Mouse (Mus musculus): ENCODE results near the gene Zfp212. TPM values are rescaled to one million over a fixed set of nuclear protein-coding genes. Genes with fewer than 3 reads are reported as not detected.

The Zfp212 gene
- polyA plus RNA-seq, 1 experiment, result 9.0 TPM

DNA sequence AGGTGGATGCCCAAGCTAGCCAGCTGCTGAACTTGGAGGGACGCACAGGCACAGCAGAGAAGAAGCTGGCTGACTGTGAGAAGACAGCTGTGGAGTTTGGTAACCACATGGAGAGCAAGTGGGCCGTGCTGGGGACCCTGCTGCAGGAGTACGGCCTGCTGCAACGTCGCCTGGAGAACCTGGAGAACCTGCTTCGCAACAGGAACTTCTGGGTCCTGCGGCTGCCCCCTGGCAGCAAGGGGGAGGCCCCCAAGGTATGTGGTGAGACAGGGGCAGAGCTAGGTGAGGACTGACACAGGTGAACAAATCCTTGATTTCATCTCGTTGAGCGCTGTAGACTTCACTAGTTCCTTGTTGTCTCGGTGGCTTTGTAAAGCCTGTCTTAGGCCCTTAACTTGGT lies 40.1 kb upstream of the Zfp212 start:
- 91% methylated on average over 10 of the region's 10 CpGs for WGBS
- Histone ChIP-seq H3K4me3 (replicated peaks; ENCODE audit: control insufficient read depth, low read depth, low read length) (no peak overlapping the region), H3K4me1 (ENCODE audit: control insufficient read depth, insufficient read depth, low read length) (no peaks in the 10 kb centered on the region; the same call in 1 of the 2 replicates), H3K27ac (ENCODE audit: control insufficient read depth, insufficient read depth, low read depth, low read length, poor library complexity) (no peak overlapping the region)
- TF ChIP-seq CTCF (IDR thresholded peaks at IDR 0.05; ENCODE audit: control insufficient read depth, insufficient read depth, low read length), result no peak
- TF ChIP-seq POLR2A (IDR thresholded peaks at IDR 0.05; ENCODE audit: borderline replicate concordance, control insufficient read depth, low read depth, low read length), result no peak

DNA sequence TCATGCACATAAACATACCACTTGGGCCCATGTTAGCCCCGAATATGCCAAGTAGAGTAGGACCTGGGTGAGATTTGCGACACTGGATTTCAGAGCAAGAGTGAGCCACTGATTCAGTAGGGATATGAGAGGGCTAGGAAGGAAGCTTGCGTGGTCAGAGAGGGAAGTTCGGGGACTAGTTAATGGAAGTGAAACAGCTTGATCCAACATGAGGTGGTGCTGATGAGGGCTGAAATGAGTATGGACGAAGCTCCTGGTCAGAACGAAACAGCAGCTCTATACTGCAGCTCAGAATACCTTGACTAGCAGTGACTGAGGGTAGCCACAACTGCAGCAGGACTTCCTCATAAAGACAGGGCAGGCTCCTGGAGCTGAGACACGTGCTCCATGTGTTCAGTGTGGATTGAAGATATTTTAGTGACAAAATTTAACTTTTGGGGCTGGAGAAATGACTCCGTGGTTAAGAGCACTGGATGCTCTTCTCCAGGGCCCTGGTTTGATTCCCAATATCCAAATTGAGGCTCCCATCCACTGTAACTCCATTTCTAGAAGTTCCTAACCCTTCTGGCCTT lies 31.4 kb upstream of the Zfp212 start:
- TF ChIP-seq POLR2A (IDR thresholded peaks at IDR 0.05; ENCODE audit: borderline replicate concordance, control insufficient read depth, low read depth, low read length) (no peak), CTCF (IDR thresholded peaks at IDR 0.05; ENCODE audit: control insufficient read depth, insufficient read depth, low read length) (no peak)
- Histone ChIP-seq H3K4me1 (ENCODE audit: control insufficient read depth, insufficient read depth, low read length) (no peaks in the 10 kb centered on the region), H3K4me3 (replicated peaks; ENCODE audit: control insufficient read depth, low read depth, low read length) (no peak overlapping the region), H3K27ac (ENCODE audit: control insufficient read depth, insufficient read depth, low read depth, low read length, poor library complexity) (no peak overlapping the region)
- 58% methylated on average over 8 of the region's 8 CpGs for WGBS

- TF ChIP-seq POLR2A (IDR thresholded peaks at IDR 0.05; ENCODE audit: borderline replicate concordance, control insufficient read depth, low read depth, low read length) (no peak), CTCF (IDR thresholded peaks at IDR 0.05; ENCODE audit: control insufficient read depth, insufficient read depth, low read length) (no peak)
- Histone ChIP-seq H3K4me3 (replicated peaks; ENCODE audit: control insufficient read depth, low read depth, low read length) (no peak overlapping the region), H3K27ac (ENCODE audit: control insufficient read depth, insufficient read depth, low read depth, low read length, poor library complexity) (no peak overlapping the region), H3K4me1 (ENCODE audit: control insufficient read depth, insufficient read depth, low read length) (peaks cover 2% of the 10 kb centered on the region)
- WGBS, result 87% methylated on average over 6 of the region's 6 CpGs
Measured at GRCm38 (mm10) chr6:47899416-47899815, 20.9 kb upstream of the Zfp212 start.

DNA sequence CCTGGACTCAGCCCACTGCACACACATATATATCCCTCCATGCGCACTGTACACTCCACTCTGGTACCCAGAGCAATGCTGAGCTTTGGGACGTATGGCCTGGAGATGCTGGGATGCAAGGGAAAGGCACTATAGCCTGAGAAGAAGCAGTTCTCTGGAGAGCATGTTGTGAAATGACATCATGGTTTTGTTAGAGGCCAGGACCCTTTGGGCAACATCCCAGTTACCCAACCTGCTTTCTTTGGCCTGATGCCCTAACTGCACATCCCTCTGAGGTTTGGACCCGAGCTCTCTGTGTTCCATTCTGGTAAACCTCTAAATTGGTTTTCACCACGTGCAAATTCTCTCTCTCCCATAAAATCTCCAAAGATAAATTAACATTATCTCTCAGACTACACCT lies 16.7 kb upstream of the Zfp212 start:
- H3K27ac ChIP-seq (ENCODE audit: control insufficient read depth, insufficient read depth, low read depth, low read length, poor library complexity), result no peak overlapping the region
- H3K4me1 ChIP-seq (ENCODE audit: control insufficient read depth, insufficient read depth, low read length), result peaks cover 2% of the 10 kb centered on the region
- WGBS, result 69% methylated on average over 4 of the region's 4 CpGs
- TF ChIP-seq POLR2A (IDR thresholded peaks at IDR 0.05; ENCODE audit: borderline replicate concordance, control insufficient read depth, low read depth, low read length) (no peak), CTCF (IDR thresholded peaks at IDR 0.05; ENCODE audit: control insufficient read depth, insufficient read depth, low read length) (no peak)
- no peak overlapping the region for H3K4me3 ChIP-seq (replicated peaks; ENCODE audit: control insufficient read depth, low read depth, low read length)

DNA sequence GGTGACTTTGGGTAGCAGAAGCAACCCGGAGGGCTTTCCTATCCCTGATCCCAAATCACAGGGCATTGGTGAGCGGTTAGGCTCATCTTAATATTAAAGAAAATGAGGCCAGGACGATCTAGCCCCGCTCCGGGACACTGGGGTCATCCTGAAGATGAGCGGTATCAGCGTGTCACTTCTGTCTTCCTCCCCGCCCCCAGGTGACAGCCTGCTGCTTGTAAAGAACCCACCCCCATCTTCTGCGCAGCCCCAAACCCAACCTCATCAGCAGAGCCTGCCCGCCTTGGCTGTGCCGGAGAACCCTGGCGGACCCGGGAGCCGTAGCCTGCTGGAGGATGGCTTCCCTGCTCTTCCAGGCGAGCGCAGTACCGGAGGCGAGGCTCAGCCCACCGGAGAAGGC lies 15.9 kb upstream of the Zfp212 start:
- TF ChIP-seq POLR2A (IDR thresholded peaks at IDR 0.05; ENCODE audit: borderline replicate concordance, control insufficient read depth, low read depth, low read length), result no peak
- no peak for TF ChIP-seq CTCF (IDR thresholded peaks at IDR 0.05; ENCODE audit: control insufficient read depth, insufficient read depth, low read length)
- WGBS, result 95% methylated on average over 19 of the region's 19 CpGs
- Histone ChIP-seq H3K4me3 (replicated peaks; ENCODE audit: control insufficient read depth, low read depth, low read length) (no peak overlapping the region), H3K27ac (ENCODE audit: control insufficient read depth, insufficient read depth, low read depth, low read length, poor library complexity) (no peak overlapping the region), H3K4me1 (ENCODE audit: control insufficient read depth, insufficient read depth, low read length) (peaks cover 2% of the 10 kb centered on the region)

DNA sequence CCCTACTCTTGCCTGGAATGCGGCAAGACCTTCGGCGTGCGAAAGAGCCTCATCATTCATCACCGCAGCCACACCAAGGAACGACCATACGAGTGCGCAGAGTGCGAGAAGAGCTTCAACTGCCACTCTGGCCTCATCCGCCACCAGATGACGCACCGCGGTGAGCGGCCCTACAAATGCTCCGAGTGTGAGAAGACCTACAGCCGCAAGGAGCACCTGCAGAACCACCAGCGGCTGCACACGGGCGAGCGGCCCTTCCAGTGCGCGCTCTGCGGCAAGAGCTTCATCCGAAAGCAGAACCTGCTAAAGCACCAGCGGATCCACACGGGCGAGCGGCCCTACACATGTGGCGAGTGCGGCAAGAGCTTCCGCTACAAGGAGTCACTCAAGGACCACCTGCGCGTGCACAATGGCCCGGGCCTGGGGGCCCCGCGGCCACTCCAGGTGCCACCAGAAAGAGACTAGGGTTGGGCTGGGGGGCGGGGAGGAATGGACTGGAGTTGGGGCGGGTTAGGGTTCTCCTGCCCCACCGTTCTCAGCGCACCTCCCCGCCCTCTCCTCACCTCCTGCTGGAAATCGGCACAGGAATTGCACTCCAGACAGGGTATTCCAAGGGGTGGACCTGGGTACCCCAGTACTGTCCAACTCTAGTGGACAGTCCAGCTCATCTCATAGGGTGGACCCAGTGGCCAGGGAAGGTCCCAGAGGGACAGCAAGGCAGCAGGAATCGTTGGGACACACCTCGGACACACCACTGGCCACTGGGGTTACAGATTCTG lies 15.2 kb upstream of the Zfp212 start:
- peaks cover 2% of the 10 kb centered on the region for H3K4me1 ChIP-seq (ENCODE audit: control insufficient read depth, insufficient read depth, low read length)
- TF ChIP-seq CTCF (IDR thresholded peaks at IDR 0.05; ENCODE audit: control insufficient read depth, insufficient read depth, low read length), result no peak
- no peak for TF ChIP-seq POLR2A (IDR thresholded peaks at IDR 0.05; ENCODE audit: borderline replicate concordance, control insufficient read depth, low read depth, low read length)
- 91% methylated on average over 44 of the region's 44 CpGs for WGBS
- no peak overlapping the region for H3K27ac ChIP-seq (ENCODE audit: control insufficient read depth, insufficient read depth, low read depth, low read length, poor library complexity)
- H3K4me3 ChIP-seq (replicated peaks; ENCODE audit: control insufficient read depth, low read depth, low read length), result no peak overlapping the region

DNA sequence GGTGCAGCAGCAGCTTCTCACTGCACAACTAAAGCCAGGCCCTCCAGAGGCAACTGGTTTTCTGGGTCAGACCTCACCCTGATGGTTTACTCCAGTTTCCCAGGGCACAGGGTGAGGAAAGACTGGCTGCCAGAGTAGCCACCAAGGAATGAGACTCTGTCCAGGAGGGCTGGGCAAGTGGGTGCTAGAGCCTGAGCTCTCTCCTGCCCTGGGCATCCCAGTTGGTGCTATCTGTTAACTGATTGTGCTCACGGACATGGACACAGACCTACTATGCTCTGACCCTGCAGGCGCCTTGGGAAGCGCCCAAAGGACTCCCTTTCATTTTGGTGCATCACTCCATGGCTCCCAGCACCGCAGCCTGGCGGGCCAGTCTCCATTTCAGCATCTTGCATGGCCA lies 13.9 kb upstream of the Zfp212 start:
- TF ChIP-seq POLR2A (IDR thresholded peaks at IDR 0.05; ENCODE audit: borderline replicate concordance, control insufficient read depth, low read depth, low read length) (no peak), CTCF (IDR thresholded peaks at IDR 0.05; ENCODE audit: control insufficient read depth, insufficient read depth, low read length) (no peak)
- 90% methylated on average over 5 of the region's 5 CpGs for WGBS
- no peak overlapping the region for H3K27ac ChIP-seq (ENCODE audit: control insufficient read depth, insufficient read depth, low read depth, low read length, poor library complexity)
- no peak overlapping the region for H3K4me3 ChIP-seq (replicated peaks; ENCODE audit: control insufficient read depth, low read depth, low read length)
- peaks cover 2% of the 10 kb centered on the region for H3K4me1 ChIP-seq (ENCODE audit: control insufficient read depth, insufficient read depth, low read length)

DNA sequence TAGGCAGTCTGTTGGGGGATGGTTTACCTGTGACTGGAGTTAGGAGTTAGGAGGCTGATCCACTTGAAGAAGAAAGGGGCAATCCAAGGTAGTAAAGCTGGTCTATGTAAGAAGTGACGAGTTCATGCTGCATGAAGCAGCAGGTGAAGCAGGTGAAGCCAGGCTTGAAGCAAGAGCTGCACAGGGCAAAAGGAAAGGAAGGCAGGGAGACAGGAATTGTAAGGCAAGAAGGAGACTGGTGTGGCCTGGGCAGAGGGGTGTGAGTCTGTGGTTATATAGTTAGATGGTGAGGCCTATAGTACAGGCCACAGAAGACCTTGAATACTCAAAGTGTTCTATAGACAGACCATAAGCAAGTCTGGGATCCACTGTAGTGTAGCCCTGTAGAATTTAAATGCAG lies 11.3 kb upstream of the Zfp212 start:
- WGBS, result 88% methylated on average over 1 of the region's 1 CpGs
- TF ChIP-seq POLR2A (IDR thresholded peaks at IDR 0.05; ENCODE audit: borderline replicate concordance, control insufficient read depth, low read depth, low read length) (no peak), CTCF (IDR thresholded peaks at IDR 0.05; ENCODE audit: control insufficient read depth, insufficient read depth, low read length) (no peak)
- no peak overlapping the region for H3K4me3 ChIP-seq (replicated peaks; ENCODE audit: control insufficient read depth, low read depth, low read length)
- H3K27ac ChIP-seq (ENCODE audit: control insufficient read depth, insufficient read depth, low read depth, low read length, poor library complexity), result no peak overlapping the region
- H3K4me1 ChIP-seq (ENCODE audit: control insufficient read depth, insufficient read depth, low read length), result no peaks in the 10 kb centered on the region

Measured in bone marrow, adult 2 months (tissue).